Mouse (Mus musculus) skeletal muscle tissue, postnatal 0 days (tissue): Measurements from ENCODE around the gene Uck1. TPM values are rescaled to one million over a fixed set of nuclear protein-coding genes. Genes with fewer than 3 reads are reported as not detected.

ENCODE experiments used
- polyA plus RNA-seq: library from polyadenylated mRNA; unstranded; fragments of >200 nt; fragmentation: Nextera tagmentation; extraction: Ambion mirVana; gene quantifications from 2 replicates; pipeline ENCODE4 v1.2.1, GENCODE M21; 2015

Uck1 gene
- polyA plus RNA-seq: 29.8 and 49.7 TPM in 2 replicates

DNA sequence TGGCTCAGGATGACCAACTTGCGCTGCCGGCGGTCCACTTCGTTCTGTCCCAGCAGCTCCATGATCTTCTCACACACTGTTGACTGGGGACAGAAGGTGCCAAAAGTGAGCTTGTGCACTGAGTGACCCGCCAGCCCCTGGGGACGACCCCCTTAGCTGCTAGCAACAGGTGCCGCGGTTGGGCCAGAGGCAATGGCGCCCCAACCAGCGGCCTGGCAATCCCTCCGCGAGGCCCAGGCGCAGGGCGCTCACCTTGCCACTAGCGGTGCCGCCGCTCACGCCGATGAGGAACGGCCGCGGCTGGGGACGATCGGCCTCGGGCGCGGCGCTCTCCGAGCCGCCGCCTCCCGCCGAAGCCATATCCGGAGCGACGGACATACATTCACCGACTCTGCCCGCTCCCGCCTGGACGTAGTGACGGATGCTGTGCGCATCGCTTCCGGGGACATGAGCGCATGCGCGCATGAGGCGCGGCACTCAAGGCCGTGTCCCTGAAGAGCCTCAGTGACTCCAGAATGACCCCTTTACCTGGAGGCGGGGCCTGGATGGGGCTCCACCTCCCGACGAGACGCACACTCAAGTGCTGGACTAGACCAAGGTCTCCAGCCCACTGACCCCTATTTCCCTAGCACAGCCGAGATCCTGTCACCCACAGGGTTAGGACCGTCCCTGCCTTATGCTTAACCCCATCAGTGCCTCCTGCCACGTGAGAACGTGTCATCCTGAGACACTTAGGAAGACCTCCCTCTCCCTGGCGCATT lies at the start of gene Uck1:
TSS of gene Uck1 (minus strand) at position 503 of the 761 bp plus-strand sequence.

DNA sequence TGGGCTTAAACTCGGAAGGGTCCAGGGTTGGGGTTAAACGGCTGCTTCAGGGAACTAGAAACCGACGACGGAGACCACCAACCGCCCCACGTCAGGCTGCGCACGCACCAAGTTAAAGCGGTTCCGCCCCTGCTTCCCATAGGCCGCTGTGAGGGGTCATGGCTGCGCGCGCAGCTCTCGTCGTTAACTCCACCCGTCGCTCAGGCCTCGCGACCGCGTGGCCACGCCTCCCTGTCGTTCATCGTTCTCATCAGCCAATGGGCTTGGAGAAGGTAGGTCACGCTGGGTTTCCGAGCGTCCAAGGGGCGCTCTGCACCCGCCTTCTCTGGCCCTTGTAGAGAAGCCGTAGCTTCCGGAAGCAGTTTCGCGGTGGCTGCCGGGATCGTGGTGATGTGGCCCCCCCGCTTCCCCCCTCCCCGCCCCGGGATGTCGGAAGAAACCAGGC lies 28.0 kb upstream of the Uck1 start, which contains the start of gene Swi5:
TSS of gene Swi5 (minus strand) at position 153 of the 445 bp plus-strand sequence.

DNA sequence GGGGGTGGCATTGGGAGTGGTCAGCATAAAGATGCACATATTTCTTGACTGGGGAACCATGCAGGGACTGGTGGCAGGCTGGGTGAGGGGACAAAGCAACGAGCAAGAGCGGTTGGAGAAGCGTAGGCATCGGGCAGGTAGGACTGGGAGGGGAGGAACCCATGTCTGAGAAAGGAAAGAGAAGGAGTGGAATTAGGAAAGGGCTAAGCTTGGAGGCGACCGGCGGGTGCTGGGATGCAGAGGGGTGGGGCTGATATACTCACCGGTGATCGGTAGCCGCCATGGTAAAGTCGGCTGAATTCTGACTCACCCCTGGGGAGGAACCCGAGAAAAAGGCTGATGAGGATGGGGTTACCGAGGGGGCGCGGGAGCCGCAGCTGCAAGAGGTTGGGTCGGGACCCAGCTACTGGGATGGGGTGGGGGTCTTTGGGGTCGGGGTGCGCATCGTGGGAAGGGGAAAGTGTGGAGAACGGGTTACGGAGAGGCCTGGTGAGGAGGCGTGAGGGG lies 27.4 kb upstream of the Uck1 start, which contains the start of gene Golga2:
TSS of gene Golga2 (plus strand) at position 51 of the 507 bp plus-strand sequence.

DNA sequence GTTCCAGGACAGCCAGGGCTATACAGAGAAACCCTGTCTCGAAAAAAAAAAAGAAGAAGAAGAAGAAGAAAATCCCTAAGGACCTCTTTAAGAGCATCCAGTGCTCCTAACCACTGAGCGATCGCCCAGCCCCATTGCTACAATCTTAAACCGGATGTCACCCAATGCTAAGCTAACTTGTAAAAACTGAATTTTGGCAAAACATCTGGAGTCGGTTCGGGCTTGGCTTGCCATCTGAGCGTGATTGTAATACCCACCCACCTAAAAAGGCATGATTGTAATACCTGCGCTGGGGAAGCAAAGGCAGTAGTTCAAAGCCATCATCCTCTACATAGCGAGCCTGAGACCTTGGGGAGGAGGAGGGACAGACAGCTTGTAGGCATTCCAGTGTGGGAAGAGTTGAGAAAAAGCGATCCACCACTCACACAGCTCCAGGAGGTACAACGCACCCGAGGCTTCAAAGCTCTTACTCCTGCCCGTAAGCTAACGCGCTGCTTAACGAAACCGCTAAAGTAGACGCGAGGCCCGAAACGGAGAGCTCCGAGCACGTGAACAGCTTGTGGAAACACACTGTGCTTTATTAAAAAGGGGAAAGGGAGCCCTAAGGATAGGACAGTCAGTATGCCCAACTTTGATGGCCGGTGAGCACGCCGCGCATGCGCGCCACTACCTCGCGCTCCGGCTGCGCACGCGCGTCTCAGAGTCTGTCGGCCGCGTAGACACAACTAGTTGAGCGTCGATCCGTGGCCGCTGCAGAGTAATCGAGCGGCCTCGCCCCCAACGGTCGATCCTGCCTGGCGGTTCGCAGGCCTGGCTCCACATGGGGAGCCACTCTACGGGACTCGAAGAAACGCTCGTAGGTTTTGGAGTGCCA lies 23.8 kb downstream of the Uck1 start, which contains the start of gene Pomt1:
TSS of gene Pomt1 (plus strand) at position 705 of the 874 bp plus-strand sequence.

Other genes with a start within 250 kb of the Uck1 start
- gene Fam78a, start 175.3 kb downstream of the Uck1 start, polyA plus RNA-seq: 7.5 and 8.2 TPM in 2 replicates
- gene Plpp7, start 164.6 kb downstream of the Uck1 start, polyA plus RNA-seq: 41.4 and 44.8 TPM in 2 replicates
- gene Prrc2b, start 109.1 kb downstream of the Uck1 start, polyA plus RNA-seq: 21.5 and 22.5 TPM in 2 replicates
- gene Pomt1, start 23.6 kb downstream of the Uck1 start, polyA plus RNA-seq: 8.9 and 12.6 TPM in 2 replicates
- 24.9 and 25.5 TPM in 2 replicates for gene Golga2, start 27.2 kb upstream of the Uck1 start, polyA plus RNA-seq
- gene Swi5, start 27.9 kb upstream of the Uck1 start, polyA plus RNA-seq: 184 and 245 TPM in 2 replicates
- gene Ciz1, start 92.2 kb upstream of the Uck1 start, polyA plus RNA-seq: 49.4 and 53.8 TPM in 2 replicates
- gene Dnm1, start 93.2 kb upstream of the Uck1 start, polyA plus RNA-seq: 6.6 and 8.2 TPM in 2 replicates
- 156 and 159 TPM in 2 replicates for gene 1110008P14Rik, start 121.8 kb upstream of the Uck1 start, polyA plus RNA-seq
- 9.3 and 20.6 TPM in 2 replicates for gene Lcn2, start 128.1 kb upstream of the Uck1 start, polyA plus RNA-seq
- 48.2 and 52.8 TPM in 2 replicates for gene Ptges2, start 135.7 kb upstream of the Uck1 start, polyA plus RNA-seq
- gene Naif1, start 190.3 kb upstream of the Uck1 start, polyA plus RNA-seq: 3.3 and 3.5 TPM in 2 replicates
- gene Slc25a25, start 191.3 kb upstream of the Uck1 start, polyA plus RNA-seq: 6.7 and 10.8 TPM in 2 replicates